Comparison of ENCODE assay signal across 8 mouse cellular contexts in the genomic region with DNA sequence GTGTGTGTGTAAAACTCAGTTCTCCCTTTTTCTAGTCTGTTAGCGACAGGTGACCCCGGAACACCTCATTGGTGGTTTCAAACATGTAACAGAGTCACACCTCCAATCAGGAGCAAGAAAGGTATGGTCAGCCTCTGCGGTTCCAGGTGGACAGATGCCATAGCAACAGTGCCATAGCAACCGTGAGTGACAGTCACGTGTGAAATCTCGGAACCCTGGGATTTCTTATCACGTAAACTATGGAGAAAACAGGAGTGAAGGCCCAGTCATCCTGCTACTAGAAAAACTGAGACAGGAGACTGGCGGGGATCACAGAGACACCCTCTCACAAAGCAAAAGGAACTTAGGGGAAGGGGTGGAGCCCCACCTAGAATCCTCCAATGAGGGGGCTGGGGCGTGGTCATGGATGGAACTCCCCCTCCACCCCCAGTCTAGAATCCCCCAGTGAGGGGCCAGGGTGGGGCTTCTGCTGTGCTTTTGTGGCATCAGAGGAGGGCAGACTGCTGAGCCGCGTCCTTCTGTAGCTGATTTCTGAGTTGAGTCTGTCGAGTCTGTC. TPM values are rescaled to one million over a fixed set of nuclear protein-coding genes. Genes with fewer than 3 reads are reported as not detected.
DNase-seq lines count a peak whose midpoint lies in the region; ATAC-seq and TF ChIP-seq lines count a peak whose summit lies in the region.

No protein-coding gene starts in this region.

- no peak for ATAC-seq in heart, embryonic 11.5 days (replicated peaks; ENCODE audit: insufficient number of reproducible peaks, low FRiP score, low TSS enrichment)
- ATAC-seq in lung, embryonic 15.5 days (ENCODE audit: borderline replicate concordance, extremely low read depth, low FRiP score, low TSS enrichment), result peak; percentile 63

- 0 out of 2 replicates have a peak overlapping the region, but pooled peaks have one; percentile 16 for H3K4me3 ChIP-seq in heart, embryonic 11.5 days (ENCODE audit: low read depth, low read length)
- no peak overlapping the region for H3K4me3 ChIP-seq in kidney, adult 2 months (ENCODE audit: insufficient read depth, low read depth, low read length)
- H3K4me3 ChIP-seq in lung, embryonic 15.5 days, result peak overlapping the region; percentile 29

- no peak for DNase-seq in heart, postnatal 25 days (ENCODE audit: low spot score)
- peak; percentile 73 for DNase-seq in ZHBTc4 (ENCODE audit: low read depth, low spot score)
- DNase-seq in fibroblast of lung, adult 2 months (ENCODE audit: low read depth), result peak; percentile 57
- DNase-seq in kidney, adult 2 months, result peak; percentile 69
- DNase-seq in right cerebral cortex, adult 2 months (ENCODE audit: low spot score in 2 of 2), result peak; percentile 64 to 70
- DNase-seq in gastrocnemius, postnatal 14 days, result no peak

- peaks cover 11% of the 10 kb centered on the region for H3K27me3 ChIP-seq in heart, embryonic 11.5 days (ENCODE audit: control insufficient read depth, insufficient read depth, low read length)
- H3K27me3 ChIP-seq in kidney, adult 2 months (replicated peaks; ENCODE audit: control insufficient read depth, insufficient read depth, low read length), result no peaks in the 10 kb centered on the region
- H3K27me3 ChIP-seq in lung, embryonic 15.5 days, result no peaks in the 10 kb centered on the region

- no peaks in the 10 kb centered on the region for H3K9me3 ChIP-seq in heart, embryonic 11.5 days (replicated peaks; ENCODE audit: control insufficient read depth, low read length)
- no peaks in the 10 kb centered on the region for H3K9me3 ChIP-seq in lung, embryonic 15.5 days

- no peaks in the 10 kb centered on the region for H3K36me3 ChIP-seq in heart, embryonic 11.5 days (ENCODE audit: control insufficient read depth, insufficient read depth, low read length)
- no peaks in the 10 kb centered on the region for H3K36me3 ChIP-seq in kidney, adult 2 months (ENCODE audit: control insufficient read depth, insufficient read depth, low read length)
- no peaks in the 10 kb centered on the region for H3K36me3 ChIP-seq in lung, embryonic 15.5 days

- no peaks in the 10 kb centered on the region for H3K4me1 ChIP-seq in heart, embryonic 11.5 days (ENCODE audit: control insufficient read depth, insufficient read depth, low read length)
- H3K4me1 ChIP-seq in kidney, adult 2 months (ENCODE audit: control insufficient read depth, insufficient read depth, low read length), result no peaks in the 10 kb centered on the region
- H3K4me1 ChIP-seq in lung, embryonic 15.5 days, result peaks cover 9% of the 10 kb centered on the region; the same call in 1 of the 2 replicates

- TF ChIP-seq POLR2A in kidney, adult 2 months (IDR thresholded peaks at IDR 0.05; ENCODE audit: low read depth, low read length), result no peak

- no peak overlapping the region for H3K9ac ChIP-seq in heart, embryonic 11.5 days (ENCODE audit: low read depth, low read length)
- no peak overlapping the region for H3K9ac ChIP-seq in lung, embryonic 15.5 days

- TF ChIP-seq CTCF in kidney, adult 2 months (conservative IDR thresholded peaks at IDR 0.05; ENCODE audit: insufficient read depth, insufficient read length, low read depth, low read length), result no peak

- WGBS in heart, embryonic 11.5 days (ENCODE audit: insufficient replicate concordance), result 5% methylated on average over 12 of the region's 12 CpGs
- WGBS in kidney, adult 2 months, result 7% methylated on average over 12 of the region's 12 CpGs
- WGBS in lung, embryonic 15.5 days, result under 1% methylated on average over 12 of the region's 12 CpGs

- H3K4me2 ChIP-seq in heart, embryonic 11.5 days, result peak overlapping the region; percentile 44
- H3K4me2 ChIP-seq in lung, embryonic 15.5 days, result peak overlapping the region; percentile 34

- intact Hi-C loops in heart, postnatal 25 days (cut with DNase I), result loop anchor here (10.0 kb wide), 1 partner anchor 197 kb away; a partner anchor contains a TSS
- intact Hi-C loops in gastrocnemius, postnatal 14 days (cut with DNase I; ENCODE audit: low total_unique reads), result no loop called here

- H3K27ac ChIP-seq in heart, embryonic 11.5 days (ENCODE audit: low read depth, low read length), result no peak overlapping the region
- H3K27ac ChIP-seq in kidney, adult 2 months (ENCODE audit: insufficient read depth, low read depth, low read length), result no peak overlapping the region
- H3K27ac ChIP-seq in lung, embryonic 15.5 days, result no peak overlapping the region; the same call in 1 of the 2 replicates

RNA-seq across cellular contexts. Expression of a gene that starts 15.2 kb away (rescaled TPM):
- polyA plus RNA-seq in heart, embryonic 11.5 days (2014; fragmentation: Nextera tagmentation; extraction: Ambion mirVana), result not detected in 2 replicates
- total RNA-seq in heart, postnatal 25 days (2021), result under 1 TPM; 0.18 to 0.36 TPM
- polyA plus RNA-seq in kidney, adult 2 months (2012; rRNA removed), result 1.8 and 2.0 TPM in 2 replicates
- polyA plus RNA-seq in lung, embryonic 15.5 days (2015; fragmentation: Nextera tagmentation; extraction: Ambion mirVana), result 0.74 and 1.0 TPM in 2 replicates
- total RNA-seq in gastrocnemius, postnatal 14 days (2021), result under 1 TPM; 0.12 to 0.13 TPM

RNA-seq across cellular contexts. Expression of a gene that starts 16.0 kb away (rescaled TPM):
- polyA plus RNA-seq in heart, embryonic 11.5 days (2014; fragmentation: Nextera tagmentation; extraction: Ambion mirVana), result 4.0 and 6.4 TPM in 2 replicates
- 1 to 10 TPM; 7.5 to 8.8 TPM for total RNA-seq in heart, postnatal 25 days (2021)
- 7.9 and 11.9 TPM in 2 replicates for polyA plus RNA-seq in kidney, adult 2 months (2012; rRNA removed)
- 7.9 and 9.6 TPM in 2 replicates for polyA plus RNA-seq in lung, embryonic 15.5 days (2015; fragmentation: Nextera tagmentation; extraction: Ambion mirVana)
- total RNA-seq in gastrocnemius, postnatal 14 days (2021), result 1 to 10 TPM; 5.2 to 6.0 TPM

RNA-seq across cellular contexts. Expression of a gene that starts 23.3 kb away (rescaled TPM):
- 2.4 and 3.7 TPM in 2 replicates for polyA plus RNA-seq in heart, embryonic 11.5 days (2014; fragmentation: Nextera tagmentation; extraction: Ambion mirVana)
- 10 to 100 TPM; 68.4 to 71.7 TPM for total RNA-seq in heart, postnatal 25 days (2021)
- polyA plus RNA-seq in kidney, adult 2 months (2012; rRNA removed), result 5.5 and 7.4 TPM in 2 replicates
- 2.5 and 3.4 TPM in 2 replicates for polyA plus RNA-seq in lung, embryonic 15.5 days (2015; fragmentation: Nextera tagmentation; extraction: Ambion mirVana)
- 10 to 100 TPM; 24.2 to 26.1 TPM for total RNA-seq in gastrocnemius, postnatal 14 days (2021)

RNA-seq across cellular contexts. Expression of a gene that starts 27.9 kb away (rescaled TPM):
- polyA plus RNA-seq in heart, embryonic 11.5 days (2014; fragmentation: Nextera tagmentation; extraction: Ambion mirVana), result 151 and 171 TPM in 2 replicates
- 10 to 100 TPM; 85.2 to 88.9 TPM for total RNA-seq in heart, postnatal 25 days (2021)
- polyA plus RNA-seq in kidney, adult 2 months (2012; rRNA removed), result 143 and 151 TPM in 2 replicates
- 276 and 277 TPM in 2 replicates for polyA plus RNA-seq in lung, embryonic 15.5 days (2015; fragmentation: Nextera tagmentation; extraction: Ambion mirVana)
- 100 to 1,000 TPM in 1 of 2 experiments, 10 to 100 TPM in 1; 81.0 to 102 TPM for total RNA-seq in gastrocnemius, postnatal 14 days (2021)

RNA-seq across cellular contexts. Expression of a gene that starts 35.1 kb away (rescaled TPM):
- polyA plus RNA-seq in heart, embryonic 11.5 days (2014; fragmentation: Nextera tagmentation; extraction: Ambion mirVana), result 1,161 and 1,177 TPM in 2 replicates
- total RNA-seq in heart, postnatal 25 days (2021), result 1,000 to 10,000 TPM; 1,983 to 2,045 TPM
- polyA plus RNA-seq in kidney, adult 2 months (2012; rRNA removed), result 3,960 and 3,968 TPM in 2 replicates
- 628 and 681 TPM in 2 replicates for polyA plus RNA-seq in lung, embryonic 15.5 days (2015; fragmentation: Nextera tagmentation; extraction: Ambion mirVana)
- total RNA-seq in gastrocnemius, postnatal 14 days (2021), result 100 to 1,000 TPM; 793 to 884 TPM

Comparison
In these comparisons a context has a peak if more than half of its experiments do, and no peak if none do; other contexts are left out.
1. DNase-seq: peak in ZHBTc4 (single experiment), fibroblast of lung, adult 2 months (single experiment), kidney, adult 2 months (single experiment) and right cerebral cortex, adult 2 months (2 of 2); none in heart, postnatal 25 days (single experiment) and gastrocnemius, postnatal 14 days (single experiment).